Mouse (Mus musculus) inflammation-experienced regulatory T-cells, adult 6 months (primary cell): ENCODE data around the gene Tbc1d2. TPM values are rescaled to one million over a fixed set of nuclear protein-coding genes. Genes with fewer than 3 reads are reported as not detected.

Experiments used
- ATAC-seq: one replicate; pipeline ENCODE4 v1.8.0; 2017
- polyA plus RNA-seq, 3 experiments: library from polyadenylated mRNA; unstranded; fragments of 100-300 nt; shearing (Covaris generic); gene quantifications; one replicate each; pipeline ENCODE4 v1.2.1; 2017

Tbc1d2 gene
- 1 to 10 TPM in 1 of 3 experiments, under 1 TPM in 2; 0.12 to 1.3 (median 0.34) TPM for polyA plus RNA-seq

GRCm38 (mm10) chr4:46650086-46650753 lies at the start of gene Tbc1d2:
Tbc1d2 (minus strand) TSS chr4:46650209.
- peak; percentile 97 for ATAC-seq

- no peak for ATAC-seq
Measured at GRCm38 (mm10) chr4:46696467-46696866, 46.5 kb upstream of the Tbc1d2 start.

DNA sequence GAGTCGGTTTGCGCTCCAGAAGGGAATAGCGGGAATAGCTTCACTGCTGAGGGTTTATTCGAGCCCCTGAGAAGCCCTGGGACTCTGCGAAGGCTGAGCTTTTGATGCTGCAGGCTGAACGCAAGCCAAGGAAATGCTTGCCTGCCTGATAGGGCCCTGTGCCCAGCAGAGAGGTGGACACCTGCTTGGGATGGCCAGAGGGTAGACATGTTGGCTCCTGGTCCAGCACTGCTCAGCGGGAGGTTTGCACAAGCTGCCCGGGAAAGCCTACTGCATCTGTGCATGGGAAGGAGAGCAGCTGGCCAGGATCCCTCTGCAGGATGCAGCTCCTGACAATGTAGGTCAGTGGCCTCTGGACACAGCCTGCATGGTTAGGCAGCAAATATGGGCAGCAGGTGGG lies 40.6 kb upstream of the Tbc1d2 start:
- no peak for ATAC-seq

DNA sequence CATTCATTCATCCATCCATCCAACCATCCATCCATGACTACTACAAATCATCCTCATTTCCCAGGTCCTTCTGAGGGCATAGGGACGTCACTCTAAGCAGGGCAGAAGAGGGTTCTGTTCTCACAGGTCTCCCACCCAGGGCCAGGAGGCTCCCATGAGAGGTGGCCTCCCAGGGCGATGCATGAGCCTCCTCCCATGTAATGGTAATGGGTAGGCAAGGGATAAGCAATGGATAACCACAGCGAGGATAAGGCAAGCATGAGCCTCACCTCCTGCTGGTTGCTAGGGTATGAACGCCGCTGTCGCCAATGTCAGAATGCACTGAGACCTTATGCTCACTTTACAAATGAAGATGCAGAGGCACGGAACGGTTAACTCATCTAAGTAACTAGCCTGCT lies 40.0 kb upstream of the Tbc1d2 start:
- ATAC-seq: no peak

- peak; percentile 54 for ATAC-seq
Measured at GRCm38 (mm10) chr4:46689397-46690022, 39.5 kb upstream of the Tbc1d2 start.

GRCm38 (mm10) chr4:46688213-46688832 lies 38.3 kb upstream of the Tbc1d2 start:
- ATAC-seq: no peak

DNA sequence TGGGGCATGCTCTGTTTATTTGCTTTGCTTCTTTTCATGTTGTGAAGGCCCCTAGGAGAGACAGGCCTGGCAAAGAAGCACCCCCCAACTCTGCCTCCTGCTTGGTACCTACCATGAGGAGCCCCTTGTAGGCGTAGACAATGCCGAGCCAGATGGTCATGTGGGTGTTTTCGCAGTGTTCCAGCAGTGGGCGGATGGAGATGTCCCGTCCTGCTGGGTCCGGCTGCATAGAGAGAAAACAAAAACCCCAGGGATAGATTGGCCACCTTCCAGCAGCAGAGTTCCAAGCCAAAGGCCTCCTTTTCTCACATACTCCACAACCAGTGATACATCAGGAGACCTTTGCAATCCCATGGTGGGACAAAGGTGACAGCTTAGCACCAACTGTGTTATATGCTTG lies 34.2 kb upstream of the Tbc1d2 start:
- ATAC-seq: no peak

- ATAC-seq: no peak
Measured at GRCm38 (mm10) chr4:46676646-46677045, 26.6 kb upstream of the Tbc1d2 start.

DNA sequence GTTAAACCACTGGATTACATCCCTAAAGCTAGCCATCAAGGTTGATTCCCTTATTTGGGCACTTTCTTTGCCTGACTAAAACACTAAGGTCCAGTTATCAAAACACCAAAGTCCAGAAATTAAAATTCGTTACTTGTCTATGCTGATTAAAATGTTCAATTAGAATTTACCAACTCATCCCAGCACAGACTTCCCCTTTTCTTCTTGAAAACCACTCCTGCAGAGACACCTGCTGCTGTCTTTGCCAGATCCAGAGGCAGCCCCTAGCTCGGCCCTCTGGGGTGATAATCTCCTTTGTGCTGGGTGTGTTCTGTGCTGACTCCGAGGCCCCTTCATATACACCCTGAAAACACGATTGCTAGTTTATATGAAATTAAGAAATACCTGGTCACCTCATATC lies 26.0 kb upstream of the Tbc1d2 start:
- no peak for ATAC-seq

GRCm38 (mm10) chr4:46675272-46675785 lies 25.3 kb upstream of the Tbc1d2 start:
- no peak for ATAC-seq

- ATAC-seq: no peak
Measured at GRCm38 (mm10) chr4:46668620-46669019, 18.6 kb upstream of the Tbc1d2 start.

DNA sequence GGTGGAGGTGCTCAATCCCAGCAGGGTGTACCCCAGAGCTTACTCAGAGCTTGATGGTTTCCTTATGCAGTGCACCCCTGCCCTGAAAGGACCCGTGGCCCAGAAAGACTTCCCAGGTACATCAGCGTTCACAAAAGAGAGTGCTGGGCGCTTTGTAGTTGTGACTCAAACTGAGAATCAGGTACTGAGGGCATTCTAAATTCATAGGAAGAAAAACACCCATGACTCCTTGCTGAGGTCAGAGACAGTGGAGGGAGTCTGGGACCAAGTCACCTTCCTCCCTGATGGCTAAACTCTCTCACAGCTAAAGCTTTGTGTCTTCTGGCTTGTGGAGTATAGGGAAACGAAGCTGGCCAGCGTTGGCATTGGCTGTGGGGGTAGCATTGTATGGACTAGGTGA lies 16.4 kb upstream of the Tbc1d2 start:
- no peak for ATAC-seq

- no peak for ATAC-seq
Measured at GRCm38 (mm10) chr4:46665371-46665774, 15.4 kb upstream of the Tbc1d2 start.

- ATAC-seq: no peak
Measured at GRCm38 (mm10) chr4:46664123-46665009, 14.4 kb upstream of the Tbc1d2 start.

- no peak for ATAC-seq
Measured at GRCm38 (mm10) chr4:46661433-46661832, 11.4 kb upstream of the Tbc1d2 start.

DNA sequence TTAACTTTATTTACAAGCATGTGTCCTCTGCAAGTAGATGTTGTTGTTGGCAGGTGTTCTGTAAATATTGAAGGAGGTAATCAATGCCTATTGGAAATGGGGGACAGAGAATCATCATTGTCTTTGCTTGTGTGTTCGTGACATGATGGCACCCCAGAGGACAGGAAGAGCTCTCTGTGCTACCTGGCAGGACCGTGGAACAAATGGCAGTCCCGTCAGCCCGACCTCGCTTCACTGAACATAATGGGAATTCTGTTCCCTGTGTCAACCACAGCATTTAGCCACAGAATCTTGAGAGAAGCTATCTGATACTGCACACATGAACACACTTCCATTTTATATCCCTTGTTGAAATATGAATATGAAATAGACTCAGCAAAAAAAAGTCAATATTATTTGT lies 8.9 kb upstream of the Tbc1d2 start:
- ATAC-seq: no peak

GRCm38 (mm10) chr4:46657116-46657515 lies 7.1 kb upstream of the Tbc1d2 start:
- ATAC-seq: peak; percentile 73

DNA sequence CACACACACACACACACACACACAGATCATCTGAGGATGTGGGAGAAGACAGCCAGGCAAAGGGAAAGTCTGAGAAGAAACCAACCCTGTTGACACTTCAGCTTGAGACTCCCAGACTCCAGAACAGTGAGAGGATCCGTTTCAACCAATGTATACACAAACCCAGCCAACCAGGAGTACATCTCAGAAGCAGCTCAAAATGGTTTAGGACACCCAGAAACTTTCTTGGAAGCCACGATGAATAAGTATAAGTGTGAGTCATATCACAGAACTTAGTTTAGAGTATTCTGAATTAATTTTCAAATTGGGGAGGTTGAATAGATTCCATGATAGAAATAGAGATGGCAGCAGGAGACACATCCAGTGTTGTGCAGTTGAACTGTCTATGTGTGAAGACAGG lies 5.9 kb upstream of the Tbc1d2 start:
- no peak for ATAC-seq

- no peak for ATAC-seq
Measured at GRCm38 (mm10) chr4:46655298-46655697, 5.3 kb upstream of the Tbc1d2 start.

DNA sequence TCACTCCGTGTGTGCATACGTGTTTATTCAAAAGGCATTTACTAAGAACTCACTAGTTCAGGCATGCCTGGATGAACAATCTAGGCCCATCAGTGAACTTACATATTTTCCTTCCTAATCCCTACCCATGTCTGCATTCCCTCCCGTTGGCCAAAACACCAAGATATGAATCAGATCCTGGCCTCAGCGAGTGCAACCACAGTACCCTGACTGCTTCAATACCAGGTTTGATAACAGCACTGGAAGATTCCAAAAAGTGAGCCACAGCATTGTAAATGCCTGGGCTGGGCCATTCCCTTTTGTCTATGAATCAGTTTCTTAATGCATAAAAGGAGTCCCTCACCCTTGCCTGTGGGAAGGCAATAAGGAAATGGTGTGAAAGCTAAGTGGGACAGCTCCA lies 848 bp downstream of the Tbc1d2 start:
- no peak for ATAC-seq

DNA sequence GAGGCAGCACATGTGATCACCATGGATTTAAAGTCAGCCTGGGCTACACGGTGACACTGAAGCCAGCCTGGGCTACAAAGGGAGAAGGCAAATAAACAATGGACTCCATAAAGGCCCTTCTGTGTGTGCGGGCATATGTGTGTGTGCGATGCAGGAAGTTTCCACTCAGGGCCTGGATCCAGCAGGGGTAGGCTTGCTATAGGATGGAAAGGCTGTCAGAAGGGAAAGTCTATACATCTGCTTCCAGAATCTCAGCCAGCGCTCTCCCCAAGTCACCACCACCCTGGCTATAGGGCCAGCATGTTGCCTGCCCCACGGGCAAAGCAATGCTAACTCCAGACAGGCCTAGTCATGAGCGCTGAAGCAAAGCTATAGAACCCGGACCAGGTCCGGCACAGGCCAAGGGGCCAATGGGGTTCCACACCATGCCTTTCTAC lies 6.3 kb downstream of the Tbc1d2 start:
- no peak for ATAC-seq

DNA sequence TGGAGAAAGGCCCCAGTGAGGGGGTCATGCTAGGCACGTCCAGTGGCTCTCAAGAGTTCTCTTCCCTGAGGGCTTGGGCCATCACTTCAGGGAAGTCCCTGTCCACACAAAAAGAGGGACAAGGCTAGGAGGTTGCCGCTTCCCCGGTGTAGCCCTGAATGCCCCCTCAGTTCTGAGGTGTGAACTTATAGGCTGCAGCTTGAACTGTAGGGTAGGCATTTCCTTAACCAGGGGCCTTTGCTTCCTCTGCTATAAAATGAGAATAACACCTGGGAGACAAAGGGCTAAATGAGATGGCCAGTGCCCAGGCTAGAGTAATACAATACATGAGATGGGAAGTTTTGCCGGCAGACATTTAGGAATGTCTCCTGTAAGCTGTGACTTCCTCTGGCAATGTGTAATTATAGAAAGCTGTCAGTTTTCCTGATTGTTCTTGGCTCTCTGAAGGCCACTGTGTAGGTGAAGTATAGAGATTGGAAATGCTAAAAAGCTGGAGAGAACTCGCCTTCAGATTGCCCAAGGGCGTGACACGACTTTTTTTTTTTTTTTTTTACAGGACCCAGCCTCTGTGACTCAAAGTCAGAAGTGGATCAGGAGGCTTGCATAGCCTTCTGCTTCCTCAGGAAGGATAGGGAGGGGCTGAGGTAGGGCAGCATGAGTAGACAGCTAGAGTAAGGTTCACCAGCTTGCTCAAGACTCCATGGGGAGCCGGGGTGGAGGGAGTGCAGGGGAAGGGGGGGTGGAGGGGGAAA lies 6.9 kb downstream of the Tbc1d2 start:
- ATAC-seq: no peak
